In genomic region chr2:85048168-85048751, GRCm38 (mm10) we compare ENCODE assay signal across 8 mouse cellular contexts. TPM values are rescaled to one million over a fixed set of nuclear protein-coding genes. Genes with fewer than 3 reads are reported as not detected.
DNase-seq lines count a peak whose midpoint lies in the region; ATAC-seq and TF ChIP-seq lines count a peak whose summit lies in the region.

No protein-coding gene starts in this region.

- ATAC-seq in G1E (ENCODE audit: extremely low read depth, insufficient number of reproducible peaks, low FRiP score, poor library complexity, severe bottlenecking), result peak; percentile 22; the same call in 1 of the 2 replicates
- peak; percentile 43 to 56 for ATAC-seq in hematopoietic stem cell, adult 5-6 weeks (replicated peaks in 1 of 2; ENCODE audit: insufficient read depth in 1 of 2, low FRiP score in 2 of 2, low TSS enrichment in 1 of 2, low read depth in 1 of 2, poor library complexity in 2 of 2, severe bottlenecking in 2 of 2)
- ATAC-seq in lung, embryonic 16.5 days (ENCODE audit: low read depth), result peak; percentile 71

- peak overlapping the region; percentile 18; the same call in 1 of the 2 replicates for H3K27ac ChIP-seq in cerebellum, adult 2 months (ENCODE audit: insufficient read depth, low read length)
- H3K27ac ChIP-seq in lung, embryonic 16.5 days (ENCODE audit: low read length), result peak overlapping the region; percentile 97

- peaks cover 54% of the 10 kb centered on the region for H3K36me3 ChIP-seq in G1E (replicated peaks)
- peaks cover 30% of the 10 kb centered on the region for H3K36me3 ChIP-seq in lung, embryonic 16.5 days (ENCODE audit: control insufficient read depth, insufficient read depth, low read length)

- H3K4me3 ChIP-seq in G1E (ENCODE audit: low read depth, low read length), result peak overlapping the region; percentile 71
- H3K4me3 ChIP-seq in cerebellum, adult 2 months (replicated peaks; ENCODE audit: insufficient read depth, low read depth, low read length), result peak overlapping the region; percentile 60
- H3K4me3 ChIP-seq in lung, embryonic 16.5 days (ENCODE audit: low read length), result peak overlapping the region; percentile 72

- peaks cover 6% of the 10 kb centered on the region; the same call in 1 of the 2 replicates for H3K27me3 ChIP-seq in G1E (ENCODE audit: insufficient read depth, low read length)
- H3K27me3 ChIP-seq in cerebellum, adult 2 months (ENCODE audit: control insufficient read depth, insufficient read depth, low read length), result no peaks in the 10 kb centered on the region
- no peaks in the 10 kb centered on the region for H3K27me3 ChIP-seq in lung, embryonic 16.5 days (ENCODE audit: control insufficient read depth, insufficient read depth, low read depth, low read length)

- peak overlapping the region; percentile 78 for H3K4me2 ChIP-seq in lung, embryonic 16.5 days (ENCODE audit: low read depth, low read length)

- no peaks in the 10 kb centered on the region for H3K9me3 ChIP-seq in G1E (replicated peaks)
- no peaks in the 10 kb centered on the region for H3K9me3 ChIP-seq in lung, embryonic 16.5 days (ENCODE audit: control insufficient read depth, low read length)

- peaks cover 55% of the 10 kb centered on the region for H3K4me1 ChIP-seq in G1E (ENCODE audit: insufficient read depth, low read depth, low read length)
- peaks cover 6% of the 10 kb centered on the region; the same call in 1 of the 2 replicates for H3K4me1 ChIP-seq in cerebellum, adult 2 months (ENCODE audit: control insufficient read depth, insufficient read depth, low read length)
- H3K4me1 ChIP-seq in lung, embryonic 16.5 days (replicated peaks; ENCODE audit: control insufficient read depth, insufficient read depth, low read length), result peaks cover 46% of the 10 kb centered on the region

- TF ChIP-seq POLR2A in cerebellum, adult 2 months (IDR thresholded peaks at IDR 0.05; ENCODE audit: borderline replicate concordance, insufficient read depth, low read length), result no peak

- peak overlapping the region; percentile 80 for H3K9ac ChIP-seq in lung, embryonic 16.5 days (ENCODE audit: low read length)

- DNase-seq in G1E (ENCODE audit: low spot score), result peak; percentile 63
- DNase-seq in cerebellum, adult 2 months, result peak; percentile 61 to 65
- peak; percentile 48 for DNase-seq in forelimb bud, embryonic 11.5 days (ENCODE audit: low read depth, low spot score)
- peak; percentile 29 for DNase-seq in layer of hippocampus, adult 9-10 months (ENCODE audit: low spot score)
- peak; percentile 69 for DNase-seq in ovary, adult 18-20 months (ENCODE audit: low spot score)
- peak; percentile 76 for DNase-seq in thymus, postnatal 14 days

- no peak for TF ChIP-seq CTCF in G1E (IDR thresholded peaks at IDR 0.05; ENCODE audit: low read depth, low read length)
- no peak for TF ChIP-seq CTCF in cerebellum, adult 2 months (IDR thresholded peaks at IDR 0.05; ENCODE audit: borderline replicate concordance, insufficient read depth, low read depth, low read length)

- WGBS in cerebellum, adult 2 months, result 2% methylated on average over 32 of the region's 44 CpGs
- WGBS in lung, embryonic 16.5 days, result under 1% methylated on average over 31 of the region's 44 CpGs

RNA-seq across cellular contexts. Expression of gene Tnks1bp1, which starts 0.4 kb away (rescaled TPM):
- 2.6 and 3.0 TPM in 2 replicates for total RNA-seq in G1E (2014; fragmentation: Nextera tagmentation)
- 1.7 and 2.8 TPM in 2 replicates for total RNA-seq in G1E (2017)
- 5.2 and 5.7 TPM in 2 replicates for polyA plus RNA-seq in G1E (2012)
- polyA plus RNA-seq in cerebellum, adult 2 months (2012; rRNA removed), result 38.4 and 39.6 TPM in 2 replicates
- 9.9 and 15.9 TPM in 2 replicates for total RNA-seq in hematopoietic stem cell, adult 5-6 weeks (2017)
- 56.5 and 65.8 TPM in 2 replicates for polyA plus RNA-seq in lung, embryonic 16.5 days (2015; fragmentation: Nextera tagmentation; extraction: Ambion mirVana)

RNA-seq across cellular contexts. Expression of gene P2rx3, which starts 11.0 kb away (rescaled TPM):
- 0.39 and 0.60 TPM in 2 replicates for total RNA-seq in G1E (2014; fragmentation: Nextera tagmentation)
- total RNA-seq in G1E (2017), result 0.05 and 0.06 TPM in 2 replicates
- not detected in 2 replicates for polyA plus RNA-seq in G1E (2012)
- polyA plus RNA-seq in cerebellum, adult 2 months (2012; rRNA removed), result 1.6 TPM in 2 replicates
- 0.69 TPM in 1 of 2 replicates, not detected in the other for total RNA-seq in hematopoietic stem cell, adult 5-6 weeks (2017)
- polyA plus RNA-seq in lung, embryonic 16.5 days (2015; fragmentation: Nextera tagmentation; extraction: Ambion mirVana), result 0.55 and 0.87 TPM in 2 replicates

RNA-seq across cellular contexts. Expression of gene Ssrp1, which starts 11.2 kb away (rescaled TPM):
- total RNA-seq in G1E (2014; fragmentation: Nextera tagmentation), result 168 and 190 TPM in 2 replicates
- total RNA-seq in G1E (2017), result 304 and 315 TPM in 2 replicates
- 54.9 and 111 TPM in 2 replicates for polyA plus RNA-seq in G1E (2012)
- polyA plus RNA-seq in cerebellum, adult 2 months (2012; rRNA removed), result 117 TPM in 2 replicates
- 390 and 439 TPM in 2 replicates for total RNA-seq in hematopoietic stem cell, adult 5-6 weeks (2017)
- 260 and 271 TPM in 2 replicates for polyA plus RNA-seq in lung, embryonic 16.5 days (2015; fragmentation: Nextera tagmentation; extraction: Ambion mirVana)

Comparison
In these comparisons a context has a peak if more than half of its experiments do, and no peak if none do; other contexts are left out.
1. Peak in every context shown above with its lines: DNase-seq, ATAC-seq, H3K4me3 ChIP-seq and H3K27ac ChIP-seq.